Mouse (Mus musculus) urinary bladder, postnatal 14 days (tissue): Measurements from ENCODE around the gene Lrrc43.
"Not testable (repeated sequence)": the region's sequence is repeated elsewhere in the genome, so short reads cannot be mapped to it uniquely, and the experiment has no call there.

Source experiments
- DNase-seq: peaks from one replicate; pipeline ENCODE4 v3.0.0; 2021; ENCODE audit warnings: low spot score

Gene Lrrc43

DNA sequence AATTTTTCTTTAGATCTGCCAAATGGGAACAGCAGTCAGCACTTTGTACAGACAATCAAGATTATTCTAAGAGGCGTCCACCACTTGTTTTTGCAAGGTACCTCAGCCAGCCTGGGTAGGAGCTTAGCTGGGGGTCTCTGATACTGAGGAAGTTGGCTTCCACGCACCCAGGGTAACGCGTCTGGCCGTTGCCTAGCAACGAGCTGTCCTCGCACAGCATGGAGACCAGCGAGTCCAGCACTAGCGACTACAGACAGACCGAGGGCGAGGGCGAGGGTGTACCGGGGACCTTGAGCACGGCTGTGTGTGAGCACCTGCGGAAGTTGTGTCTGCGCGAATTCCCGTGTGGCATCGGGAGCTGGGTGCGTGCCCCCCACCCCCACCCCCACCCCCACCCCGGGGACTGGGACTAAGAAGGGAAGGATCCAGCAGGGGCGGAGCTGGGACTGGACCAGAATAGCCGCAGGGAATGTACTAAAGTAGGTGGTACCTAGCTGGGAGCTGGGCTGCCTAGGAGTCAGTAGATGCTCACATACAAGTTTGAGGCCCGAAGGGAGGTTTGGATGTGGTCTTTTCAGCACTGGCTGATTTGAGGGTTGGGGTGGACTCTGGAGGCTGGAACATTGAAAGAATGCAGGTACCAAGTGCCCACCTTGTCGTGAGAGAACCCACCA, at the start of gene Lrrc43, which contains the start of gene Il31:
TSS of gene Lrrc43 (plus strand) at position 194 of the 674 bp plus-strand sequence.
TSS of gene Il31 (minus strand) at position 378 of the 674 bp plus-strand sequence.
- DNase-seq, result no peak

DNA sequence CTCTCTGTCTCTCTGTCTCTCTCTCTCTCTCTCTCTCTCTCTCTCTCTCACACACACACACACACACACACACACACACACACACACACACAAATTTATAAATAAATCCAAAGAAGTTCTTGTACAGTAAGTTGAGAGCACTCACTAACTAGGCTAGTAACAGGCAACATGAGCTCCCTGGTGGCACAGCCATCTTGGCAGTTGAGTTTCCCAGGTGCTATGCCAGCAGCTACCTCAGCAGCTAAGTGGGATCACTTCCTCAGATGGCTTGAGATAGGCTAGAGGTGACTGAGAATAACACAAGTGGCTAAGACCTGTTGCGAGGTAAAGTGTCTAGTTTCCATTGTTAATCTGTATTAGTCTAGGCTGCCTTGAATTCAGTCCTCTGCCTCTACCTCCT, 49.8 kb upstream of the Lrrc43 start:
- DNase-seq, result no peak

GRCm38 (mm10) chr5:123439941-123440340, 49.2 kb upstream of the Lrrc43 start:
- no peak for DNase-seq

GRCm38 (mm10) chr5:123440664-123441063, 48.4 kb upstream of the Lrrc43 start:
- DNase-seq, result no peak

DNA sequence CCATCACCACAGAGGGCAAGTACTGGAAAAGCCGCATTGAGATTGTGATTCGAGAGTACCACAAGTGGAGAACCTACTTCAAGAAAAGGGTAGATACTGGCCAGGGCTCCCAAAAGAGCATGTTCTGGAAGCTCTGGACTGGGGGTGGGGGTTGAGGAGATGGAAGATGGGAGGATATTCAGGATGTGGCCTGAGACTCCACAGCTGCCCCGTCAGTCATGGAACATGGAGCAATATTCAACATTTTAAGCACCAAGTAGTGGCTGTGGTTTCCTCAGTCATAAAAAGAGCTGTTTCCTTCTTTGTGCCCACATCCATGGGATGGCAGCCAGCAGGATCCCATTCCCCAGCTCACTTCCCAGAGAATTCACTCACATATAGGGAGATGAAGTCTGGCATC, 46.8 kb upstream of the Lrrc43 start:
- DNase-seq, result no peak

GRCm38 (mm10) chr5:123444069-123444468, 45.0 kb upstream of the Lrrc43 start:
- DNase-seq, result peak; percentile 71

DNA sequence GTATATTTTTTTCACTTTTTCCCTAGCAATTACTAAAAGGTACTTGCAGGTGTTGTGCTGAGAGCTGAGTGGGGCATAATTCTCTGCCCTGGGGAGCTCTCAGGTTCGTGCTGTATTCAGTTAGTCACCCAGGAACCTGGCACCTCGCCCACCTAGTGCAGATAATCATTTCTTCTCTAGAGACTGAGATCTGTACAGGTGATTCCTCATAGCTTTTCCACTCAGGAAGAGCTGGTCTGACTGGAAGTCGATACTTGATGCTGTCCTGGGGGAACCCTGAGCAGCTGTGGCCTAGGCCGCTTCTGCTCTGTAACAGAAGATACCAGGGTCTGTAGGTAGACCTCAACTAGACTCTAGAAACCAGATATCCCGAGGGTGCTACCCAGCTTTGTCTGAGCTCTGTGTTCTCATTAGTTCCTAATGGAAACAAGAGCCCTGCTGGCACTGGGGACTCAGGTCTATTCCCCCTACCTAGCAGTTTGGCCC, 44.2 kb upstream of the Lrrc43 start:
- DNase-seq, result no peak

GRCm38 (mm10) chr5:123451886-123452285, 37.2 kb upstream of the Lrrc43 start:
- no peak for DNase-seq

- no peak for DNase-seq
These were observed 27.7 kb upstream of the Lrrc43 start for GRCm38 (mm10) chr5:123461420-123461819.

DNA sequence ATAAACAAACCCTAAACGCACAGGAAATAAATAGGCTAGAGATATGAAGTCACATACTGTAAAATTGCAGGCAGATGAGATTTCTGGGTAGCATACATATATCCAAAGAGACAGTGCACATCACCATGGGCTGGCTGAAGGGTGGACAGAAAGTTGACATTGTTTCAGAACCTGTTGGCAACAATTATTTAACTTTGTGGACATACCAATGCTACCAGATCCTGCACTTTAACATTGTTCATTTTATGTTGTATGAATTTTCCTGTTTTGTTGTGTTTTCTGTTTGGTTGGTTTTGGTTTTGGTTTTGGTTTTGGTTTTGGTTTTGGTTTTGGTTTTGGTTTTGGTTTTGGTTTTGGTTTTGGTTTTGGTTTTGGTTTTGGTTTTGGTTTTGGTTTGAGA, 24.5 kb upstream of the Lrrc43 start:
- DNase-seq, result no peak

DNA sequence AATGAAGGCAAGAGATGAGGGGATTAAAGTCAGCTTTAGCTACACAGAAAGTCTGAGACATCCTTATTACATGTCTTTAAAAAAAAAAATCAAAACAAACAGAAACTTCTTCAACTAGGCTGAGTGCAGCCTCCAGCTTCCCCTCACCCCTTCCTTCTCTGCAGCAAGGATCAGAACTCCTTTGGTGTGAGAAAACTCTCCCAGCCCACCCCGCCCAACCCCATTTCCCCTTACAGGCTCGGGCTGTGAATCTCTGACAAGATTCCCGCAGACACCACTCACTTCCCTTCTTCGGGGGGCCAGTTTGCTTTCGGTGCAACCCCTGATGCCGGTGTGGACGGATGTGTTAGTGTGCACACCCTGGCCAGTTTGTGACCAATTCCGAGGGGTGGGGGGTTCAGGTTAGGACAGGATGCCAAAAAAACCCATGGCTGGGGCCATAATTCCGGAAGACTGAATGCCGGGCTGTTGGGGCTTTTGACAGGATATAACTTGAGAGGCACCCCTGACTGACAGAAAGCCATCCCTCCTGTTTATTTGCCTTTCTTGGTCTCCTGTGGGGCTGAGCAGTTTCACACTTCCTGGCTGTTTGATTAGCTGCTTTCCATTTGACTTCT, 18.2 kb upstream of the Lrrc43 start:
- no peak for DNase-seq

DNA sequence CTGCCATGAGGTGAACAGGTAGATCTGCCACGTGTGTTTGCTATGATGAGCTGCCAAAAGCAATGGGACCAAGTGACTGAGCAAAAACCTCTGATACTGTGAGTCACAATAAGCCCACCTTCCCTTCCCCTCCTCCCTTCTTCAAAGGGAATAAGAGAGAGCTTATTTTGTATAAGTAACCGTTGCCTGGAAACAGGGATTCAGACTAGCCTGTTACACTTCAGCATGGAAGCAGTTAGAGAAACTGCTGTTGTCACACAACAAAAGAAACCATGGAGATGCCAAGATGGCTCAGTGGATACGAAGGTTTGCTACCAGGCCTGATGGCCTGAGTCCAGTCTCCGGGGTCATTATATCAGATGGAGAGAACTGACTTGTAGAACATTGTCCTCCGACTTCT, 15.3 kb upstream of the Lrrc43 start:
- DNase-seq, result no peak

DNA sequence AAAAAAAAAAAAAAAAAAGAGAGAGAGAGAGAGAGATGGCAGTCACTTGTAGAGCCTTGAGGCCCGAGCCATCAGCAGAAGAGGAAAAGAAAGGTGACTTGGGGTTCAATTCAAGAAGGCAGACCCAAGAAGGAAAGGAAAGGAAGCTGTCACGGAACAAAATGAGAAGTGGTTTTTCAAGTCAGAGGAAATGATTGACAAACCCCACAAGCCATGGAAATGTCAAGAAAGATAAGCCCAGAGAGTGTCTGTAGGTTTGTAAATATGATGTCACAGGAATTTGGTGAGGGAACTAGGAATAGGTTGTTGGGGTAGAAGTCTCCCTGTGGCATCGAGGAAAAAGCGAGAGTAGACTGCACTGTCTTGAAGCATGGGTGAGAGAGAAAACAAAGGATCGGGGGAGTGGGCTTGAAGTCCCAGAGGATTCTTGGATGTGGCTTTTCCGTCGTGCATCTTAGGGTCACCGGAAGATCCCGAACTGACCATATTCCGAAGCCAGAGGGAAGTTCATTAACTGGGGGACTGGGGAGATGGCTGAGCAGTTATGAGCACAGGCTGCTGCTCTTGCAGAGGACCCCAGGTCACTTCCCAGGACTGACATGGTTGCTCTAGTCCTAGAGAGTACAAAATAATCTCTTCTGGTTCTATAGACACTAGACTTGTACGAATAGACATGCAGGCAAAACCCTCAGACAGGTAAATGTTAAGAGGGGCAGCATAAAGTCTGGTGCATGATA, 1.3 kb upstream of the Lrrc43 start:
- no peak for DNase-seq

- no peak for DNase-seq
These were observed 830 bp downstream of the Lrrc43 start for GRCm38 (mm10) chr5:123489935-123490334.

- DNase-seq, result peak; percentile 32
These were observed 10.6 kb downstream of the Lrrc43 start for GRCm38 (mm10) chr5:123499717-123500116.

DNA sequence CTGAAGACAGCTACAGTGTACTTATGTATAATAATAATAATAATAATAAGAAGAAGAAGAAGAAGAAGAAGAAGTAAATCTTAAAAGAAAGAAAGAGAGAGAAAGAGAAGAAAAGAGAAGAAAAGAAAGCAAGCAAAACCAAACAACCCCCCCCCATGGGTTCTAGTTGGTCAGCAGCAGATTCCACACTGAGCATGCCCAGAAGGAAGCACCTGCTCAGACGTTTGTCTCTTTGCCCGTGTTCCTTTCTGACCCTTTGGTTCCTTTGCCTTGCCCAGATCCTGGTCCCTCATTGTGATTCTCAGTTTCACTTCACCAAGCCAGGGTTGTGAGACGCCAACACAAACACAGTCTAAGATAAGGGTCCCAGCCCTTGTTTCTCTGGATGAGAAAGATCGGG, 12.9 kb downstream of the Lrrc43 start:
- no peak for DNase-seq

DNA sequence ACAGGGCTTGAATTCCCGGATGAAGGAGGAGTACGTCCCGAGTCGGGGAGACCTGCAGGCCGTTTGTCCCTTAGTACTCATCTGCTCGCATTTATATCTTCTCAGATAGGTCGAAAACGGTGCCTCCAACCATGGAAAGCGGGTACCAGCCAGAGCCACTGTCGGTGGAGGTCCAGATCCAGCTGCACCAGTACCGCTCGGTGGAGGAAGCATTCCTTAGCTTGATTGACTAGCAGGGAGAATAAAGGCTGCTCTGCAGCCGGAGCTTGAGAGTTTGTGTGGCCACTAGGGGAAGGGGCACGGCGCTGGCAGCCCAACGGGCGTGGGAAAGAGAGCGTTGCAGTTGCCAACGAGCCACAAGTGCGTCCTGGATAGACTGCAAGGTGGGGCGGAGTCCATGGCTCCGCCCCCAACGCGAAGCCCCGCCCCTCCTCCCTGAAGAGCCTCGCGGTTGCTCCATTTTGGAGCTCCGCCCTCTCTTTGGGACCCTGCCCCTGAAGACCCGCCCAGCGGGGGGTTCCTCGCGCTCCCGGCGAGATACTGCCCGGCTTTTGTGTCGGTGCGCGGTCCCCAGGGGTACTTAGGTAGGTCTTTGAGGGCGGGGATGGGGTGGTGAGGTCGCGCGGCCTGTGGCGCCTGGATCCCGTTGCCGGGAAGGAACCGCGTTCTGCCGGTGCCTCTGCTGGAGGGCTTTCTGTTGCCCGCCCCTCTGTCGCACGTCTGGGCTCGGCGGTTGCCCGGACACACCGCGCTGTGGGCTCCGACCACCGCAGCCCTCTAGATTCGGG, 19.0 kb downstream of the Lrrc43 start:
- DNase-seq, result peak; percentile 81

DNA sequence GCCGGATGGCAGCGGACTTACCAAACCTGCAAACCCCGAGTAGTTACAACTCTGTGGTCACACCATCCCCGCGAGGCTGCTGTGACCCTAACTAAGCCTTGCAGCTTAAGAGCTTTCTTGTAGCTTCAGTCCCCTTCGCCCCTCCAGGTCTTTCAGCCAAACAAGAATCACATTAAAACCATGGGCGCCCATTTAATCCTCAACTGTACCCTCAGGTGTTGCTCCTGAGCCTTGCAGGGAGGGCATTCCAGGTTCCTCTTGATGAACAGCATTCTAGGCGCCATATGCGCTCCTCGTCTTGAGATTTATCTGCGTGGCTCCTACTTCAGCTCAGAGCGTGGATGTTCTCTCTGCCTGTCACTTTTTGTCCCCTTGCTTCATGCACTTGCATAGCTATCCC, 19.8 kb downstream of the Lrrc43 start:
- no peak for DNase-seq

DNA sequence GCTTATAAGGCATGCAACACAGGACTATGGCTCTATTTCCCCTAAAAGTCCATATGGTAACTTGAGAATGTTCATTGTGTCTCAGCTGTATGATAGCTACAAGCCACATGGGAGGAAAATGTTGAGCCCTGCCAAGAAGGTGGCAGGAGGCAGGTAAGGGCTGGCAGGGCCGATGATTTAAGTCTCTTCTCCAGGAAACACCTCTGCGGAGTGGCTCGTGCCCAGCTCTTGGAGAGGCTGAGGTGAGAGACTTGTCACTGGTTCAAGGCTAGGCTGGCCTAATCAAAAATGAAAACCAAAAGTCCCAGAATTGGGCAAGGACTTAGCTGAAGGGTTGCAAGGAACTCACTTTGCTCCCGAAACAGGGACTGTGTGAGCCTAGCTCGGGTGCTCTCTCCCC, 21.1 kb downstream of the Lrrc43 start, which contains the start of gene B3gnt4:
TSS of gene B3gnt4 (plus strand) at position 301 of the 400 bp plus-strand sequence.
- DNase-seq, result no peak

DNA sequence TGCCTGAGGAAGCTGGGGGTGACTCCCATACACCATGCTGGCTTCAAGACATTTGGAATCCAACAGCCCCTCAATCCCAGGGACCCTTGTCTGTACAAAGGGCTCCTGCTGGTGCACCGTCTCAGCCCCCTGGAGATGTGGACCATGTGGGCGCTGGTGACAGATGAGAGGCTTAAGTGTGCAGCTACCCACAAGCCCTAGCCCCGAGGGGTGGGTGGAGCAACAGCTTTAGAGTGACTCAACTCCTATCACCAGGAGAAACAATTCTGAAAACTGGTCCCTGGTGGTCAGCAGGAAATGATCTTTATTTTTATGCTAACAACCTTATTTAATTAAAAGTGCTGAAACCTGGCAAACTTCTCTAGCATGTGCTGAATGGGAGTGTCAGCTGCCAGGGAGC, 22.3 kb downstream of the Lrrc43 start:
- DNase-seq, result not testable (repeated sequence)

DNA sequence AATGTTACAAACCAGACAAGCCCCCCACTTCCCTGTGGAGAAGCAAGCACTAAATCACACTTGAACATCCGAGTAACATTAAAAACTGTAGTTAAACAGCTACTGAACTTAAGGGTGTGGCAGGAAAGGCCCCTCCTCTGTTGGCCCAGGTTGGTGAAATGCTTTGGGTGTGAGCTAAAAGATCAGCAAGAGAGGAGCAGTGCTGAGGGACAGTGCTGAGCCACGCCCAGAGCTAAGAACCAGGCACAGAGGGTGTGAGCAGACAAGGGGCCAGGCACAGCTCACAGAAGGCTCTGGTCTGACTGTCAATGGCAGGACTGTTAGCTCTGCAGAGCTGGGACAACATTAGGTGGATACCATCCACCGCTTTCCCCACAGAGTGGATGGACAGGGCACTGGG, 23.0 kb downstream of the Lrrc43 start:
- no peak for DNase-seq

- DNase-seq, result no peak
These were observed 25.8 kb downstream of the Lrrc43 start for GRCm38 (mm10) chr5:123514871-123515270.
